Mouse (Mus musculus) brain, embryonic 18.5 days (tissue): Measurements from ENCODE around the gene Mtss1l.
A peak's percentile ranks its signal among the peaks of the same experiment; 100 is the strongest.

ENCODE experiments used
- DNase-seq: peaks from one replicate; pipeline ENCODE4 v3.0.0-alpha.2; 2012; ENCODE audit warnings: low read depth, low spot score

Mtss1l gene

DNA sequence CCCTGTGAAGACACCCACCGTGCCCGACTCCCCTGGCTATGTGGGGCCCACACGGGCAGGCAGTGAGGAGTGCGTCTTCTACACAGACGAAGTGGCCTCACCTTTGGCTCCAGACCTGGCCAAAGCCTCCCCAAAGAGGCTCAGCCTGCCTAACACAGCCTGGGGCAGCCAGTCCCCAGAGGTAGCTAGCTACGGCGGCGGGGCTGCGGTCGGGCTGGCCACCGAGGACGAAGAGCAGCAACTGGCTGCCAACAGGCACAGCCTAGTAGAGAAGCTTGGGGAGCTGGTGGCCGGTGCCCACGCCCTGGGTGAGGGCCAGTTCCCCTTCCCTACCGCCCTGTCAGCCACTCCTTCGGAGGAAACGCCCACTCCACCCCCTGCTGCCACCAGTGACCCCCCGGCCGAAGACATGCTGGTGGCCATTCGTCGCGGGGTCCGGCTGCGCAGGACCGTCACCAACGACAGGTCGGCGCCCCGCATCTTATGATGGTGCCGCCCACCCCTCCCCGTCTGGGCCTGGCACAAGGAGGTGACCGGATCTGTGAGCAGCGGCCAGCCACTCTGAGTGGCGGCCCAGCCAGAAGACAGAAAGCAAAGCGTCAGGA is 17.4 kb downstream of the Mtss1l start:
- no peak for DNase-seq

DNA sequence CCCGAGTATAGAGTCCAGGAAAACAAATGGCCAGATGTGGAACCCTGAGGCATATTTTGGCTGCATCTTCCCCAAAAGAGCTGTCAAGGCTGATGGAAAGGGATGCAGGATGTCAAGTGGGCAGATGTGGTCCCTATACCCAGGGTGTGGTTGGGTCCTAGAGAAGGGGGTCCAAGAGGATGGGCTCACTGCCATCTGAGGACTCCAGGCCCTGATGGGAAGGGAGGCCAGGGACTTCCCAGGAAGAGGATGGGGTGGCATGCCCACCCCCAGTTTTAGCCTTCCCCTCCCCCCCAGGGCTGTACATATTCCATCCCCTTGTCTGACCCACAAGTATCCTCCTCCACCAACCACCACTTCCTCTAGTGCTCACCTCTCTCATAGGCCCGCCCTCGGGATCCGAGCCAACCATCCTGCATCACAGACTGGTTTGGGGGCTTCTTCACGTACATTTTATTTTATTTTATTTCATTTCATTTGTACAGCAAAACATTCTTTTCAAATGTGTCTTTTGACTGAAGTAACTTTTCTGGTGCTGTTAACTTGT is 19.4 kb downstream of the Mtss1l start:
- no peak for DNase-seq

DNA sequence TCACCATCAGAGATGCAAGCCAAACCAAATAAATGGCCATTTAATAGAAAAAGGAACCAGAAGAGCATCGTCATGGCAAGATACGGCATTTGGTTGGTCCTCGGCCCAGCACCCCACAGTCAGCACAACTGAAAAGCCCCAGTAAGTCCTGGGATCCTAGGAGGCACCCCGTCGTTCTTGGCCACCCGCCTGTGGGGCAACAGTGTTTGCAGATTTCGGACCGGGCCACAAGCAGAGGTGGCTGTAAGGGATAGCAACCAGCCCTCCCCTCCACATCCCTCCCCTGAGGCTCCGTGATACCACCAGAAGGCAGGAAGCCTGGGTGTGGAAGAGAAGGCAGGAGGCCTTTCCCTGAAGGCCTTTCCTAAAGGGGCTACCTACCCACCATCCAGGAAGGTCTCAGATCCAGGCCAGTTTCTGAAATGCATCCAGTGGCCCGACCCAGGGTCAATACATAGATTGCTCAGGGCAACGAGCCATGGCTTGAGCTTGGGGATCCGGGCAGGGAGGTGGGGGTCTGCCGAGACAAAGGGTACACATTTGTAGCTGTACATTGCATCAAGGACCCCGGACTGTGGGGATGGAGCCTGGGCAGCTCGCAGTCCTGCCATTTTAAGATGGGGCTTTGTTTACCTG is 20.7 kb downstream of the Mtss1l start:
- no peak for DNase-seq

DNA sequence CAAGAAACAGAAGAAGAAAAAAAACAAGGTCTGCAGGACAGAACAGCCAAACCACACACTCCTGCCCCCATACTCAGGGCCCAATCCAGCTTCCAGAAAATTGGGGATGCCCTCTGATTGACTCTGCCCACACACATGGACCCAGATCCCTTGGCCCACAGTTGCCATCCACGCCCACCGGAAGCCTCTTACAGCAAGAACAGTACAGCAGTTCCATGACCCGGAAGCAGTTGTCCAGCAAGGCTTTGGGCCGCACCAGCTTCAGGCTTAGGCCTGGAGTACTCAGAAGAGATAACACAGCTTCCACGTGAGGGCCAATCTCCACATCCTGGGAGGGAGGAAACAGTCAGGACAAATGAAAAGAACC is 21.2 kb downstream of the Mtss1l start:
- no peak for DNase-seq

DNA sequence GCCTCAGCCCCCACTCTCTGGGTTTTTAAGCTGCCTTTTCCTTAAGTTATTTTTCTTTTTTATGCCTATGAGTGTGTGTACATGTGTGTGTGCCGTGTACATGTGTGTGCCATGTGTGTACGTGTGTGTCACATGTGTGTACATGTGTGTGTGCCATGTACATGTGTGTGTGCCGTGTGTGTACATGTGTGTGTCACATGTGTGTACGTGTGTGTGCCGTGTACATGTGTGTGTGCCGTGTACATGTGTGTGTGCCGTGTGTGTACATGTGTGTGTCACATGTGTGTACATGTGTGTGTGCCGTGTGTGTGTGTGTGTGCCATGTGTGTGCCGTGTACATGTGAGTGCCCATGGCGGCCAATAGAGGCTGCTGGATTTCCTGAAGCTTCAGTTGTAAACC is 23.9 kb downstream of the Mtss1l start:
- no peak for DNase-seq

DNA sequence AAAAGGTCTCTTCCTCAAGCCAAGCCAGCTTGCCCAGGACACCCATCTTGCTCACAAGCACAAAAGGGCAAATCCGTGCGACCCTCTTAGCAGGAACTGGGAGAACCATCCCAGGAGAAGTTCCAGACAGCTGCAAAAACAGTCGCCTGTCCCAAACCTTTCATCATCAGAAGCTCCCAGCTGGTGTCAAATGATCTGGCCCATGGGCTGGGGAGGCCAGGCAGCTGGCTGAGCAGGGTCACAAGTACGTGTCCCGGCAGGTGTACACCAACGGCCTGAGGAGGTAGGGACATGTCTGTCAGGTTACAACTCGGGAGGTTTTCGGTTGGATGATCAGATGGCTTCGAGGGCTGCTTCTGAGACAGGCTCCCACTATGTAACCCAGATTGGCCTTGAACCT is 25.4 kb downstream of the Mtss1l start:
- no peak for DNase-seq

DNA sequence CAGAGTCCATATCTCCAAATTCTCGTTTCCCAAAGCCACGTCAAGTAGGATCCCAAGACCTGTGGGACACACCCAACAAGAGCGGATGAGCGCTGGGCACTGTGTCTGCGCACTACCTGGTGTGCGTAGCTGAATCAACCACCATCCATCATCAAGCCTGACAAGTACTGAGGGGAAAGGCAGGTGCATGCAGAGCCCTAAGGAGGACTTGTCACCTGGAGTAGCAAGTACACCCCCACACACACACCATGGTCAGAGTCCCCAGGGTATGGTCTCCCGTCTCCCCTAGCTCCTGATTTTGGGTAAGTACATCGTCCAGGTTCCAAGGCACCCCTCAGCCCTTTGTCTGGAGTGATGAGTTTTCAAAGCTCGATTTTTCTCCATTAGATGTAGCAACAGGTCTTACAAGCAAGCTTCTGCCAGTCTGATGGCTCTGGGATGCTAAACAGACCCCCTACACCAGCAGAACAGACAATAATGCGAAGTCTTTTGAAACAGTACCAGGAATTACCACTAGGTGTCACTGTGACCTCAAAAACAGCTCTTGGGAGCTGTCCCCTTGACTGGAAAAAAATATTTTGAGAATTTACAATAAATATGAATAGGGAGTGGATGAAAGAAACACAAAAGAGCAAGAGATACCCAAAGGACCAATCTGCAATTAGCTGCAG is 28.4 kb downstream of the Mtss1l start:
- peak; percentile 64 for DNase-seq

DNA sequence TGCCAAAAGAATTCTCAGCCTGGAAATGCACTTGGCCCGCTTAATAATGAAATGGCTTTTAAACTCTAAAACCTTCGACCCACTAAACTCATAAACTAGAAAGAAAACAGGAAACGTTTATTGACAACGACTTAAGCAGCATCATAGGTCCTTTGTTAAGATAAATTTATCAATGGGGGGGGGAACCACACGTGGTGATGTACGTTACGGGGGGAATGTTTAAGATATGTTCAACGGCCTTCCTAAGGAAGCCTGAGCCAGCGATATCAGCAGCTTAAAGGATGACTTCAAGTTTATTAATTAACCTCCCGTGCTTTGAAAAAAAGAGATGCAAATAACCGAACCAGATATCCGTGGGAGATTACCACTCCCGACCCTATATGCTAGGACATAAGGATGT is 29.0 kb downstream of the Mtss1l start:
- no peak for DNase-seq

DNA sequence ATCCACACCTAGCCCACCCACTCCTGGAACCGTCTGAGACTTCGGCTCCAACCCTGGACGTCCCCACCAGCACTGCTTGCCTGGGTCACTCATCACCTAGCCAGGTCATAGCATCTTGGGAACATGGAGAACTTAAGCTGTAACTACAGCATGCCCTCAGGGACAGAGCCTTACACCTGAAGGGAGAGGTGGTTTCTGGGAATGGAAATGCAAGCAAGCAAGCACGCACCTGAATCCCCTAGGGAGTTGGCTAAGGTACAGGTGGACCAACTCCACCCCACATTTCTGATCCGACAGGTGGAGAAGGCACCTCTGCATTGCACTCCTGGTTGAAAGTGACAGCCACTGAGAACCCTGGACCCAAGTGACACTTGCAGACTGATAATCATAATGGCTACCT is 30.2 kb downstream of the Mtss1l start:
- DNase-seq = no peak

DNA sequence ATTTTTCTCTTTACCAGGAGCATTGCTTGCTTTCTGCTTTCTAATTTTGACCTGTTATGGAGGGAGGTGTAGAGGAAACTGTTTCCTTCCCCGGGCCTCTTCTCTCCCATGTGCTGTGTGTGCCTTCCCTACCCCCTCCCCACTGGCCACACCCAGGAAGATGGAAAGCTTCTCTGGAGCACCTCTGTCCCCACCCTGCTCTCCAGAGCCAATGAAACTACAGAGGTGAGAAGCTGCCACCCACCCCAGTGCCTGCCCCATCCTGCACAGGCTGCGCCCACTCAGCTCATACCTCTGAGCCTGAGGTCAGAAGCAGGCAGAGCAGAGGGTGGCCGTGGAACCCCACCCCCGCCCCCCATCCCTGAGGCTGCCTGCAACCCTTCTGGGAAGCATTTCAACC is 33.4 kb downstream of the Mtss1l start:
- no peak for DNase-seq

DNA sequence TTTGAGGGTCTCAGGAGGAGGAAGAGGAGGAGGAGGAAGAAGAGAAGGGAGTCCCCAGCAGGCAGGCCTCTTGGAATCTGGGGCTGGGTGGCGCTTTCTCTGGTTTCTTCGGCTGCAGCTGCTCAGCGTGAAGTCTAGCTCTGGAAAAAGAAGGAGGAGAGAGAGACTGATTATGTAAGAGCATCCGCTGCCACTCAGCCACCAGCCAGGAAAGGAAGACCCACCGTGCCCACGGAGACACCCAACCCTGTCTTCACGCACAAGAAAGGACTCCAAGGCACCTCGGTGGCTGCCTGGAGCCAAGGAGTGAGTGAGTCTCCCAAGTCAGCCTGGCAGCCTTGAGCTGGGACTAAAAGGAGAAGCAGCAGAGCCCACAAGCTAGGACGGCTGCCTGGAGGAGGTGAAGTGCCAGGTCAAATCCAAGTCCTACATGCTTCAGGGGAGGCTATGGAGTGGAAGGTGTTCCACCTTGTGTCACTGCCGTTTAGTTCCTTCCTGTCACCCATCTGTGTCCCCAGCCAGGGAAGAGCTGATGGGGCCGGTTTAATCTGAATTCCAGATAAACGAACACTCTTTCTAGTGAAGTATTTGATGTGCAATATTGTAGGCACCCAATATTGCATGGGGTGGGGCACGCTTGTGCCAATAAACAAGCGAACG is 34.4 kb downstream of the Mtss1l start:
- DNase-seq = no peak

DNA sequence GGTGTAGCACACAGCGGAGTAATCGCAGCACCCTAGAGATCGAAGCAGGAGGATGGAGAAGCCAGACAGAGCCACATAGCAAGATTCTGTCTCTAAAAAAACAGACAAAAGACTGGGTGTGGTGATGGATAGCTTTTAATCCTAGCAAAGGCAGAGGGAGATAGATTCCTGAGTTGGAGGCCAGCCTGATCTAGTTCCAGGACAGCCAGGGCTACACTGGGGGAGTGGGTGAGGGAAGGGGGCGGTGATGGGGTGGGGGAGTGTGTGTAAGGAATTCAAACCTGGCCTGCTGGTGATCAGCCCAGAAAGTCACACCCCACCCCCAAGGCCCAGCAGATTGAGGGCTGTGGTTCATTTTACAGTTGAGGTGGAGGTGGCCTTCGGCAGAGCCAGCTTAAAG is 34.9 kb downstream of the Mtss1l start:
- no peak for DNase-seq

DNA sequence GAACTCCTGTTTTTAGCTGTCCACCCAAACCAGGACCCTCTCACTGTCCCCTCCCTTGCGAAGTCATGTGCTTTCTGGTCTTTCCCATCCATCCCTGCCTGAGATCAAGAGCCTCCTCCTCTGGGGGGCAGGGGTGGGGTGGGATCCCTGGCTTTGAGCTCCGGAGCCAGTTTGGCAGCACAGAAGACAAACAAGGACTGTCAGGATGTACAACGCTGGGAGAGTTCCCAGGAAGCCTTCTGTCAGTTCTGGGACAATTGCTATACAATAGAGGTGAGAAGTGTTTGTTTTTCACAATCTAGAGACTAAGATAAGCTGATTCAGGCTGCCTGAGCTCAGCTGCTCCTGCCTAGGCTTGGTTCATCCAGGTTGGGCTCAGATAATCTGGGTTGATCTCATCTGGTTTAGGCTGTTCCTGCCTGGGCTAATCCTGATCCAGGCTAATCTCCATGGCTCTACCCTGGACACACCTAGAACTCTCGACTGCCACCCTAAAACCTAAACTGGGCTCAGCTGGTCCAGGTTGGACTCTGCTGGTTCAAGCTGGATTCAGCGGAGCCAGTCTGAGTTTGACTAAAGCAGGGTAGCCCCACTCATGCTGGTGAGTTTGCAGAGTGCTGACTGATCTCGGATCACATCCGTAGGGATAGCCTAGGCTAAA is 39.1 kb downstream of the Mtss1l start:
- DNase-seq = no peak

DNA sequence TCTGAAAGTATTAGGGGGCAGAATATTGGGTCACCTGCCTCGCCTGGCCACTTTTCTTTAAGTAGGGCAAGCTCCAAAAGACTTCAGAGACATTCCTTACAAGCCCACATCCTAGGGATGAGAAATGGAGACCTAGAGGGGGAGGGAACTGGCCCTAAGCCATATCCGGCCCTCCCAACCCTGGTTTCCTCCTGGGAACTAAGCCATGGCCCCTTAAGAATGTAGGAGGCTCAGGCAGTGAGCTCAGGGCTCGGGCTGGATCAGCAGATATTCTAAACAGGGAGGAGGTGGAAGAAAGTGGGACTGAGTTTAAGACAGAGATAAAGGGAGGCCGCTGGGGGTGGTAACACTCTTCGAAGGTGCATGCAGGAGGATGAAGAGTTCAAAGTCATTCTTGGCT is 39.9 kb downstream of the Mtss1l start:
- no peak for DNase-seq

DNA sequence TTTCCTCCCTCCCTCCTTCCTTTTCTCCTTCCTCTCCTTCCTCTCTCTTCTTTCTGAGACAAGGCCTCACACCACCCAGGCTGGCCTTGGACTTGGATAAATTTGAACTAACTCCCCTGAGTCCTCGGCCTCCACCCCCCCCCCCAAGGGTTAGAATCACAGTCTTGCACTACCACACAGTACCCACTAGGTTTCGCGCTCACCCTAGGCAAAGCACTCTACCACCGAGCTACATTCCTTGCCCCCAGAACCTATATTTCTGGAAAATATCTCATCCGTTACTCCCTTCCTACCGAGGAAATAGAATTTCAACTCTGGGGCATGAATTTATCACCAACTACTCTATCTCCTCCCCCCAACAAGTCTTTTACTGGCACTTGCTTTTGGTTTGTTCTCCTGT is 40.7 kb downstream of the Mtss1l start:
- no peak for DNase-seq

DNA sequence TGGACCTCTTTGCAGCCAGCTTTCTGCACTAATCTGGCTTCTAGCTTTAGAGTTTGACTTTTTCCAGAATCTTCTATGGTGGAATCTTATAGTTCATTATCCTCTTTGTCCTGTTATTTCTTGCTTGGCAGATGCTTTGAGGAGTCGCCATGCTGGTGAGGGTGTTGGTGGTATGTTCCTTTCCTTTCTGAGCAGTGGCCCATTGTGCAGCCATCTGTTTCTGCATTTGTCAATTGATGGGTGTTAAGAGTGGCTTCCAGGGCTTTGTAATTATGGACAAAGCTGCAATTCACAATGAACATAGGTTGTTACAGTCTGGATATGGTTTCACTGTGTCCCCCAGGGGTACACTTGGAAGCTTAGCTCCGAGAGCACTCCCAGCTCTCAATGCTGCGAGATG is 43.4 kb downstream of the Mtss1l start:
- no peak for DNase-seq

DNA sequence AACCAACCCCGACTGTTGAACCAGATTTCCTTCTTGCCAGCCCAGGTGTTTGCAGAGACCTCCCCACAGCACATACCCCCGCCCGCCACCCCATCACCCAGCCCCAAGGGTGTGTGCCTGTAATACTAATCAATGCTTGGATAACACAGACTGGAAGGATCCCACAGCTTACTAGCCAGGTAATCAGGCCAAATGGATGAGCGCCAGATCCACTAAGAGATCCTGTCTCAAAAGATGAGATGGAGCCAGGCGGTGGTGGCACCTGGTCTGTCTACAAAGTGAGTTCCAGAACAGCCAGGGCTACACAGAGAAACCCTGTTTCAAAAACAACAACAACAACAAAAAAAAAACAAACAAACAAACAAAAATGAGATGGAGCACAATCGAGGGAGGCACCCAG is 46.0 kb downstream of the Mtss1l start:
- DNase-seq = no peak

DNA sequence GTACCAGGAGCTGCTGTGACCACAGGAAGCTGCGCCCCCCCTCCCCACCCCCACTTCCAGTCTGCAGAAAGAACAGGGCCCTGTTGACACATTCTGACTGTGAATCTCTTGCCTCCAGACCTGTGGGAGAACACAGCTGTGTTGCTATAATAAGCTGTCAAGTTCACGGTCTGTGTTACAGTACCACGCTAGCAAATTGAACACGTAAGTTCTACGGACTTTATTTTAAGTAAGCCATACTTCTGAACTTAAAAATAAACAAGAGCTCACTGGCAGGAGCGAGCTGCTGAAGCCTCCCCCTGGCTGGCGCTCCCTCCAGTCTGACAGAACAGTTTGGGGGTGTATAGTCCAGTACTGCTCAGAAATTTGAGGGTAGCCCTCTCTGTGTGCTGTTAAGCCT is 51.2 kb downstream of the Mtss1l start:
- DNase-seq = no peak

DNA sequence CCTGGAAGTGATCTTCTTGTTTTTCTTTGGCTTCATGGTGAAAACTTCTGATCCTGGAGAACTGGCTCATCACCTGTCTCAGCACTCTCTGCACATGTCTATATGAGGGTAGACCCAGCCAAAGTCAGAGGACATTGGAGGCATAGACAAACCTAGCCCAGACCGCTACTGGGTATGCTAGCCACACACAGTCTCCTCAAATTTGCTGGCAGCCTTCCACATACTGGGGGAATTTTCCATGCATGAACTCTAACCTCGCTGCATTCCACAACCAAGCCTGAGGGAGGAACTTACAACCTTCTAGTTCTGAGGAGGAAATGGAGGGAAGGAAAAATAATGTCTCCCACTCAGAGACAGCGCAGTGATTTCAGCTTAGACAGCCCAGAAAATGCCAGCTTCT is 52.8 kb downstream of the Mtss1l start:
- no peak for DNase-seq

DNA sequence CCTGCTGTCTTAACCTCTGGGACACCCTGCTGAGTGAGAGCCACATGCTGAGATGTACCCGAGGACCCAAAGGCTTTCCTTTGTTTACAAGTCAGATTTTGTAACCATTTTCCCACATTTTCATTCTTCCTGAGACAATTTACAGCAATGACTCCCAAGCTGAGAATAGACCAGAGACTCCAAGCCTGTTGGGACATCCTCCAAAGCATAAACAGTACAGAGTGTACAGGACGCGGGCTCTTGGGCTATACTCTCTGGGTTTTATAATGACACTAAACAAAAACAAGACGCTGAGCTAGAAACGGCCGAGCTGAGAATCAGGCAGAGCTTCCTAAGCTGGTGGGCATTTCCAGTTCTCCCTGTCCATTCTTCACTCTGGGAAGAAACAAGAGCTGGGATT is 53.4 kb downstream of the Mtss1l start:
- no peak for DNase-seq

DNA sequence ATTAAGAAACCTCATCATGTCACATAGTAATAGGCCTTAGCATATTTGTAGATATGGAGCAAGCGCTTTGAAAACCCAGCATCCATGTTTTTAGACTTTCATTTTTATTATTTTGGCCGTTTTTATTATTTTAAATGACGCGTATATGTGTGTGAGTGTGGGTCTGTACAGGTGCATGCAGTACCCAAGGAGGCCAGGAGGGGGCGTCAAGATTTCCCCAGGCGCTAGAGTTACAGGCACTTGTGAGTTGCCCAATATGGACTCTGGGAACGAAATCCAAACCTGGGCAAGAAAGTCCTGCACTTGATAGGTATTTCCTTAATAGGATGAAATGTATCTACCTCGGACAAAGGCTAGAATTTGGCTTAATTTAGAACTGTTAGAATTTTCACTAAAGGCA is 54.0 kb downstream of the Mtss1l start:
- no peak for DNase-seq

DNA sequence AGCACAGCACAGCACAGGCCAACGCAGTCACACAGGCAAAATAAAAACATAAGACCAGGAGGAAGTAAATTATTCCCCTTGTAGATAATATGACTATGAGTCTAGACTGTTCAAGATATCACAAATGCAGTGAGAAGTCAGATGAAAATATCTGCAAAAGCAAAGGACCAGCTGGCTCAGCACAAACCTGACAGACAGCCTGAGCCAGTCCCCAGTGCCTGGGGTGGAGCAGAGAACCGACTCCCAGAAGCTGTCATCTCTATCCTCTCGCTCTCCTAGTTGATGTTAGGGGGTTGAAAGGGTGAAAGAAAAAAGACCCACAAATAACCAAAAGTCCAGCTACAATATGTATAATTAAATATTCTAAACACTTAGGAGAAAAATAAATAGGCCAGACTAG is 54.4 kb downstream of the Mtss1l start:
- no peak for DNase-seq
